Mouse (Mus musculus): ENCODE results near the gene Cdc16.
A peak's percentile ranks its signal among the peaks of the same experiment; 100 is the strongest.
"Not testable (repeated sequence)": the region's sequence is repeated elsewhere in the genome, so short reads cannot be mapped to it uniquely, and the experiment has no call there.

Cdc16 gene

GRCm38 (mm10) chr8:13756982-13757804, at the start of gene Cdc16:
TSS of gene Cdc16 (plus strand) at chr8:13757676.
- peak; percentile 62 for DNase-seq (ENCODE audit: extremely low spot score, low read depth, low spot score)

DNA sequence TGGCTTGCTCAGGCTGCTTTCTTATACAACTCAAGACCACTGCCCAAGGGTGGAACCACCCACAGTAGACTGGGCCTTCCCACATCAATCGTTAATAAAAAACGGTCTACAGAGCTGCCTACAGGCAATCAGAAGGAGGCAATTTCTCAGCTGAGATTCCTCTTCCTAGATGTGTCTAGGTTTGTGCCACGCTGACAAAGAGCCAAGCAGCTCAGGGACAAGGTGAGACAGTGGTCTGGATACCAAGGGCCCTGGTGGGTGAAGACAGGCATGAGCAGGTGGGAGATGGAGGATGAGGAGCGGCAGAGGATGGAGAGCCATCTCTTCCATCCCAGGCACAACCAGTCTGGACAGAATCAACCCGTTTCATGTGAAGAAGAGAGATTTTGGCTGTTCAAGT, 49.0 kb upstream of the Cdc16 start:
- no peak for DNase-seq (ENCODE audit: extremely low spot score, low read depth, low spot score)

- DNase-seq (ENCODE audit: extremely low spot score, low read depth, low spot score): no peak
Measured at GRCm38 (mm10) chr8:13718980-13719379, 38.5 kb upstream of the Cdc16 start.

DNA sequence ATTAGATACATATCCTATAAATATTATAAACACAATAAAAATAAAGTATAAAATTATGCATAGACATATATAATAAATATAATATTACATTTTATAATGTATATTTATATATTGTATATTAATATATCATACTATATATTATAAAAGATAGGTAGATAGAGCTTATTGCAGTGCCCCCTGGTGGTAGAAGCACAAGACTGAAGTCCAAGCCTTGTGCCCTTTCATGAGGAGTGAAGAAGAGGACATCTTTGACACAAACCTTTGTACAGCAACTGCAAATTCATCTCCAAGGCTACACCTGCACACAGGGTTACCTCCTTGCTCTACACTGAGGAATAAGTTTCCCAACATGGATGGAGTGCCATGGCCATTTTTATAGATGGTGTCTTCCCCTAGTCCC, 31.8 kb upstream of the Cdc16 start:
- DNase-seq (ENCODE audit: extremely low spot score, low read depth, low spot score): no peak

DNA sequence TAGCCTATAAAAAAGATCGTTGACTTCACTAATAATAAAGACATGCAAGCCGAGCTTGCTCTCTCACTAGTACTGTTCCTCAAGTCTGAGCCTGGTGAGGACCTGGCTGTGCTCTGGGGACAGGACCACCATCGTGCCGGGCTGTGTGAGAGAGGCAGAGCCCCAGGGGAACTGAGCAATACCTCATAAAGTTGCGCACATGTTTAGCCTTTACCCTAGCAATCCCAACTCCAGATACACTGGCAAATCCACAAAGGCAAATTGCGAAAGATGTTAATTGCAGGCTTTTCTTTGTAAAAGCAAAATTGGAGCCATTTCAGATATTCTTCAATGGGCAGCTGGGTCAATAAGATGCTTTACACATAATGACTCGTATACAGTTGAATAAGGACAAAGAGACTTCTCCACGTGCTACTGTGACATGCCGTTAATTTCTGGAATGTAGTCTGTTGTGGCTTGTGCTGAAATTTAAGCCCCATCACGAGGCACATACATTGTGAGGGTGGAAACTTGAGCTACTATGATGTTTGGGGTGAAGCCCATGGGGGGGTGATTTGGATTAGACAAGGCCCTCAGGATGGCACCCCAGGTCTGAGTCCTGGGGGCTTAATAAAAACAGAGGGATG, 29.9 kb upstream of the Cdc16 start:
- DNase-seq (ENCODE audit: extremely low spot score, low read depth, low spot score): no peak

- no peak for DNase-seq (ENCODE audit: extremely low spot score, low read depth, low spot score)
Measured at GRCm38 (mm10) chr8:13740323-13740770, 17.1 kb upstream of the Cdc16 start.

DNA sequence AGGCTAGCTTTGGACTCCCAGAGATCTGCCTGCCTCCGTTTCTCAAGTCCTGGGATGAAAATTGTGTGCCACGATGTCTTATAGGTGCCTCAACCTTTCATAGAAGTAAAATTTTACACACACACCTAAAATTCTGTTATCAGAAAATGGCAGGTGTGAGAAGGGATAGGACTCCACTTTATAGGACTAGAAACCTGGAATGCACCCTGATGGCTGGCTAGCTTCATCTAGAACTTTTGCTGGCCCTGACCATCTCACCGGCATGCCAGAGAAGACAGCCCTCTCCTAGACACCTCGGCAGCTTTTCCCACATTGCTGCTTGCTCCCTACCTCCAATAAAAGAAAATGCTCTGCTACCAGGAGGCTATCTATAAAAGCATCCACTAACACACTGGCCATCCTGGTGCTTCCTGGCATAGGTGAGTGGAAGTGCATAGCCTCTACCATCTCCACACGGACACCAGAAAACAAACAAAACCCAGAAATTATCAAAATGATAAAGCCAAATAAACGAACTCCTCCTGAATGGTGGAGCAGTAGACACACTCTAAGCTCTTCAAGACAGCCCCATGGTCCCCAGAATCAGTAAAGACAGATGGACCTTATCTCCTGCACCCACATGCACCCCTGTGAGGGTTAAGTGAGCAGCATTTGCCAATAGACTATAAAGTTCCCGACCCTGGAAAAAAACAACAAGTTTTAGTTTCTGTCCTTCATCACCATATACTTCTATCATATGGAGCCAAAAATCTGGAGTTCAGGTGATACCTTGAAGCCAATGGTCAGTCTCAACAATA, 16.5 kb upstream of the Cdc16 start:
- no peak for DNase-seq (ENCODE audit: extremely low spot score, low read depth, low spot score)

- not testable (repeated sequence) for DNase-seq (ENCODE audit: extremely low spot score, low read depth, low spot score)
Measured at GRCm38 (mm10) chr8:13746212-13746611, 11.3 kb upstream of the Cdc16 start.

DNA sequence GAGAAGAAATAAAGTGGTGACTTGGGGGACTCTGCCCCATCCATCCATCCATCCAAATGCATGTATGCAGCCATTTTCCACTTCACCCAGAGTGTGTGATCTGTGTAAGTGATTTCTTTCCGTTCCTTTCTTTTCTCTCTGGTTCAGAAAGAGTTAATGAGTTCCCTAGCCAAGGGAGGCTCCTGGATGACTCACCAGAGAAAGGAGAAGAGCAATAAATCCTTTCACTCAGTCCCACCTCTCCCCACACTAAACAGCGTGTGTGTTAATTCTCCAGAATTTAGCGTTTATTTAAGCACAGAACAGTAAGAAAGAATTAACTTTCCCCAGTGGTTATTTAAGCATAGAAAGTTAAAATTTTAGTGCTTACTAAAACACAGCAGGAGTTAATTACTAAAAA, 9.8 kb upstream of the Cdc16 start:
- no peak for DNase-seq (ENCODE audit: extremely low spot score, low read depth, low spot score)

DNA sequence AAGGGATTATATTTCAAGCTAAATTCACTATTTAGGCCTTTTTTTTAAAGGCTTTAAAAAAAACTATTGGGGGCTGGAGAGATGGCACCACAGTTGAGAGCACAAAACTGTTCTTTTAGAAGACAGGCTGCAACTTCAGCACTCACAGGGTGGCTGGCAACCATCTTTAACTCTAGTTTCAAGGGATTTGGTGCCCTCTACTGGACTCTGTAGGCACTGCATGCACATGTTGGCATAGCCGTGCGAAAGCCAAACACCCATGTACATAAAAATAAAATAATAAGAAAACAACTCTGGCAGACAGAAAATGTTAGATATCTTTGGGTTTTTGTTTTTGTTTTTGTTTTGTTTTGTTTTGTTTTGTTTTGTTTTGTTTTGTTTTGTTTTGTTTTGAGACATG, 3.8 kb upstream of the Cdc16 start:
- peak; percentile 77 for DNase-seq (ENCODE audit: extremely low spot score, low read depth, low spot score)

- DNase-seq (ENCODE audit: extremely low spot score, low read depth, low spot score): no peak
Measured at GRCm38 (mm10) chr8:13756480-13756879, 996 bp upstream of the Cdc16 start.

DNA sequence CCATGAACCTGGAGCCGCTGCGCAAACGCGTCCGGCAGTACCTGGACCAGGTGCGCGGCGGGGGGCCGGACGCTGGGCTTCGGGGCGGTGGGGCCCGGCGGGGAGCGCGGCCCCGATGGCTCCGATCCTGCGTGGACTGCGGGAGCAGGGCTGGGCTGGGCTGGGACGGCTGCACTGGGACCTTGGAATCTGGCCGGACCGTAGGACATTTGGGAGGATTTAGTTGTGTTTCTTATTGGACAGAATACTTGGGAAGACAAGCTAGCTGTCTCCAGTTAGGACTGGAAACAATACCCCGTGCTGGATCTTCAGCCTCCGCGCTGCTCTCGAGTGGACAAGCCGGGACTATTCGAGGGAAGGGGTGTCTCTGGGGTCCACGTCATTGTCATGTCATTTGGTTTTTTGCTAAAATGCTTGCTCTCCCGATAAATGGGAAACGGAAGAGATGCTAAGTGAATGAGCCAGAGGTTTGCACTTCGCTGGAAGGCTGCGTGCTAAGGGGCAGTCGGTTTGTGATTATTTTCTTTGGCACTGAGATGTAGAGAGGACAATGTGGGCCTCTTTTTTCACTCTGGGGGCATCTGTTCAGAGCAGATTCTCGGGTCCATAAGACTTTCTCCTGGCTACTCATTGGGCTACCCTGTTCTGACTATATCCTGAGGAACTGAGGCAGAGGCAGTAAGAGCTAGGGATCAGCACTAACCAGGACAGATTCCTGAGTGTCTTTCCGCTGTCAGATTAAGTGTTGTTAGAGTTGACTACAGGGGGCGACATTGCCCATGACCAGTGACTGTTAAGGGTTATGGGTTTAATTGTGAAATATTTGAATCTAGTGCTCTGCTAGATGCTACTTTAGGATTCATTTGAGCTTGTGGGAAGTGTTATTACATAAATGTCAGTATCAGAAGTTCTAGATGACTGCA, 590 bp downstream of the Cdc16 start:
- no peak for DNase-seq (ENCODE audit: extremely low spot score, low read depth, low spot score)

DNA sequence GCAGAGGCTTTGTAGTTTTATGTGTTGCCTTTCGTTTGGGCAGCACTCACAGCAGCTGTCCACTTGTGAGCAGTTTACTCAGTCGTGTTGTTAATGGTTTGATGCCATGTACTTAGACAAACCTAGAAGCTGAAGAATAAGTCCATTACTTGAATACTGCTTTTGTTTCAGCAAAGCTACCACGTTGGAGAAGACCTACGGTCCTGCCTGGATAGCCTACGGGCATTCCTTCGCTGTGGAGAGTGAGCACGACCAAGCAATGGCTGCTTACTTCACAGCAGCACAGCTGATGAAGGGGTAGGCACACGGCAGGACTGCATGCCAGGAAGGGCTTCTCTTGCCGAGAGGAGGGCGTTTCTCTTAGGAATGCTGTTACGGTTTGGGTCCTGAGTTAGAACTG, 11.7 kb downstream of the Cdc16 start:
- DNase-seq (ENCODE audit: extremely low spot score, low read depth, low spot score): no peak

- DNase-seq (ENCODE audit: extremely low spot score, low read depth, low spot score): no peak
Measured at GRCm38 (mm10) chr8:13780536-13780935, 23.1 kb downstream of the Cdc16 start.

DNA sequence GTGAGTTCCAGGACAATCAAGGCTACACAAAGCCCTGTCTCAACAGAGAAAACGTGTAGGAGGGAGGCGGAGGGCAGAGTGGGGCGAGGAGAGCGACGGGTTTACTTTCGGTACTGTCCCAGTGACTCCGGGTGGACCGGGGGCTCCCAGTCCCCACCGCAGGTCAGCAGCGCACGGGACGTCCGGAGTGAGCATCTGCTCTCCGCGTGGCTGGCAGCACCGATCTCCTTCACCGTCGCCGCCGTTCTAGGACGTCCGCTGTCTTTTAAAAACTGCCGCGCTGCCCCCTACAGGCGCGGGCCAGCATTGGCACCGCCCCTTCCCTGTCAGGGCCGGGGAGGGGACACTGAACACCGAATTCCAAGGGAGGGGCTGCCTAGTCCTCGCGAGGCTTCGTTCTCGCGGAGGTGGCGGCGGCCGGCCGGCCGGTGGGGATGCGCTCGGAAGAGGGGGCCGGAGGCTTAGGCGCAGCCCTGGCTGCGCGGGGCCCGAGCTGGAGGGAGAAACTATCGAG, 27.8 kb downstream of the Cdc16 start, which contains the start of gene Upf3a:
Upf3a (plus strand) TSS at position 366 of the 514 bp plus-strand sequence.
- peak; percentile 78 for DNase-seq (ENCODE audit: extremely low spot score, low read depth, low spot score)

GRCm38 (mm10) chr8:13785764-13786299, 28.4 kb downstream of the Cdc16 start:
- peak; percentile 74 for DNase-seq (ENCODE audit: extremely low spot score, low read depth, low spot score)

- no peak for DNase-seq (ENCODE audit: extremely low spot score, low read depth, low spot score)
Measured at GRCm38 (mm10) chr8:13789606-13790005, 32.1 kb downstream of the Cdc16 start.

DNA sequence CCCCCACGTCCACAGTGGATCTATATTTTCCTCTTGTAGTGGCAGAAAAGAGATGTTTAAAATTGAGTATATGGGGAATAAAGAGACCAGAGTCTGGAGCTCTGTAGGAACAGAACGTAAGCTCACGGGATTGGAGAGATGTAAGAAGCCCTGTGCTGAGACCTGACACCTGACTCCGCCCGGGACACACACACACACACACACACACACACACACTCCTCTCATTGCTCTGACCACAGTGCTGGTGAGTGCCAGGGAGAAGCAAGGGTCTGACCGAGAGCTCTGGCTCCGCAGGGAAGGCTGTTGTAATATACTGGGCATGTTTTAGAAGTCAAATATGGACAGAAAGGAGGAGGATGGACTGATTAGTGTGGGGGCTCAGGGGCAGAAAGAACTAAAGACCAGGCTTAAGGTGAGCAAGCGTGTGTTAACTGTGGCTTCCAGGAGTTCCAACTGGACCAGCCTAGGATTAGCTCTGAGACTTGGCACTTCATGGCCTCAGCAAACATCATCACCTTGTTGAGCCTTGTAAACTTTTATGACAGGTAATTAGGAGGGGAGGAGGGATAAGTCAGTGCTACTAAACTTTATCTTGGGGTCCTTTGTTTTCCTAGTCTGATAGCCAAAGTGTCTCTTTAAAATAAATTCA, 35.7 kb downstream of the Cdc16 start:
- DNase-seq (ENCODE audit: extremely low spot score, low read depth, low spot score): no peak

DNA sequence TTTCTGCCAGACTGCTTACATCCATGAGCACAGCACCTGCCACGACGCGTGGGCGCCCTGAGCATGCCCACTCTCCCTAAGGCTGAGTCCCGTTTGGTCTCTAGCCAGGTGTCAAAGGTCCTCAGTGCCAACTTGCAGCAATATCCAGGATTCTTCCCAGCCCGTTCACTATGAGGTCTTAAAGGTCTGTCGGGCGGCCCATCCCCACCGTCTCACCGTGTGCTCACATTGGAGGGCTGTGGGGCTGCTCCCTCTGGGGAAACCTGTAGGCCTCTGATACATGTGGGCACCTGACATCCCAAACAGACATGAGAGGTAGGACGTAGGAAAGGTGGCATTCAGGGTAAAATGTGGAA, 36.2 kb downstream of the Cdc16 start:
- DNase-seq (ENCODE audit: extremely low spot score, low read depth, low spot score): no peak

- no peak for DNase-seq (ENCODE audit: extremely low spot score, low read depth, low spot score)
Measured at GRCm38 (mm10) chr8:13797676-13798075, 40.2 kb downstream of the Cdc16 start.
